Mouse (Mus musculus): ENCODE measurements around the gene Nqo1.

Gene Nqo1

DNA sequence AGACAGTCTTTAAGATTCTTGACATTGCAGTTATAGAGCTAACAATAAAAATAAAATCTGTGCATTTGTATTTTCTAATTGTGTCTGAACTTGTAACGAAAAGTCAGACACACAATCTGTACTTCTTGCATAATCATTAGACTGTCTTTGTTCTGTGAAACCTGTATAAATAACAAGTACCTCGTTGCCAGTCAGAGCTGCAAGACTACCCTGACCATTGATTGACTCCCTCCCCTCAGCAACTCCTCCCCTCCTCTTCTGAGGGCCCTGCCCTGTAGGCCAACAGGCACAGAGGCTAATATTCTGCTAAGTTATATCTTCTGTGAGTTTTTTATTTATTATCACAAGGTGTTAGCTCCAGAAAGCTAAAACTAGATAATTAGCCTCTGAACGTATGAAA, 2.9 kb upstream of the Nqo1 start:
- DNase-seq (ENCODE audit: low spot score in 2 of 2) = no peak

DNA sequence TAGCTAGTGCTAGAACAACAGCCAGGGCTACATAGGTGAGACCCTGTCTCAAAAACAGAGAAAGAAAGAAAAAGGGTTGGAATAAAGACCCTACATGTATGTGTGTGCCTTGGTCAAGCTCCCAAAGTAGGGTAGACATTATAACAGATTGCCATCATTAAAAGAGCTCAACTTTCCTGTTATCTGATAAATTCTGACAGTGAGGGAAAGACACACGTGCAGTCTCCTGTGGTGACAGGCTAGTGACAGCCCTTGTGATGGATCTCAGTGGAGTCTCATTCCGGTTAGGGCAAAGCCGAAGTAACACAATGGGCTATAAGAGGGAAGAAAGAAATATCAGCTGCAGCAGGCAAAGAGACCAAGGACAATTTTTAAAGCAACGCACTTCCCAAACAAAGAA, 1.1 kb upstream of the Nqo1 start:
- no peak for DNase-seq (ENCODE audit: low spot score in 2 of 2)

DNA sequence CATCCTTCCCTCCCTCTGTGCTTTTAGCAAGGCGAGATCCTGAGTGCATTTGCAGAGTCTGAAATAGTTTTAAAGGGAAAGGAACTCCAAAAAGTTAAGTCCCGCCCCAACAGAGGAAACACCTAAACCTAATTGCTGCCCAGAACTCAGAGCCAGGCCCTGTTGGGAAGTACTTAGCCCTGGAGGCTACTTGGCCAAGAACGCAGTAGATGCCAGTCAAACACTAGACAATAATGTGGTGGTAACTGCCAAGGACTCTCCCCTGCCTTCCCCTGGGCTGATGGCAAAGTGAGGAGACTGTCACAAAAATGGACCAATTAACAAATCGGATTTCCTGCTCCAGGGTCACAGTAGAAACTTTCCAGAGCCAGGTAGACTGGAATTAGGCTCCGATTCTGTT, 1.1 kb downstream of the Nqo1 start:
- DNase-seq (ENCODE audit: low spot score in 2 of 2) = no peak

DNA sequence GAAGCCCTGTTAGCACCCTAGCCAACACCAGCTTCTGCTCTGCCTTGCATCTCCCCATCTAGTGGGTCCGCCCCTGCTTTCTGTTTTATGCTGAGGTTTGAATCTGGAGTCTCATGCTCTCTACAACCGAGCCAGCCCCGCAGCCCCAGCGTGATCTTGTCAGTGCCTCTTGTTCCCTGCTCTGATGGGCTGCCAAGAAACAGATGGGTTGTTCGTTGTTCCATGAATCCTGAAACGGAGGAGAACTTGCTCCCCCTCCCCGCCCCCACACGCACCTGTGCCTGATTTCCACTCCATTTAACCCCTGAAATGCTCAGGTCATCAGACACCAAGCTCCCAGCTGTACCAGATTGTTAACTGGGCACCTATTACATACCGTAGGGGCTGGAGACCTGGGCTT, 3.5 kb downstream of the Nqo1 start:
- DNase-seq (ENCODE audit: low spot score in 2 of 2) = no peak

DNA sequence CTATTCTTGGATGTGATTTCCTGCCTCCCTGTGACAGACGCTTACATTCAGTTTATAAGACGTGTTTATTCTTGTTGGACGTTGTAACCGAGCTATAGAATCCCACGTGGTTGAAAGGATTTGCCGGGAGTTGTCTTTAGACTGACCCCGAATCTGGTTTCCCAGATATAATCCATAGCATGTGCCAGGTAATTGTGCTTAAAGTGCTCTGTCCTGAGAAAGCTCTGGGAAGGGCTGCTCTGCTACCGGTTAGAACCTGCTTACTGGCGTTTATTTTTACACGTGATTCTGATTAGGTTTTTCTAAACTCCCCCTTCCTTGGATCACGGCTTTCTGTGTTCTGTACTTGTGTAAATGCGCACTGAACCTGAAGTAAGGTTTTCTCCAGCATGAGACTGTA, 5.3 kb downstream of the Nqo1 start:
- DNase-seq (ENCODE audit: low spot score in 2 of 2) = no peak

DNA sequence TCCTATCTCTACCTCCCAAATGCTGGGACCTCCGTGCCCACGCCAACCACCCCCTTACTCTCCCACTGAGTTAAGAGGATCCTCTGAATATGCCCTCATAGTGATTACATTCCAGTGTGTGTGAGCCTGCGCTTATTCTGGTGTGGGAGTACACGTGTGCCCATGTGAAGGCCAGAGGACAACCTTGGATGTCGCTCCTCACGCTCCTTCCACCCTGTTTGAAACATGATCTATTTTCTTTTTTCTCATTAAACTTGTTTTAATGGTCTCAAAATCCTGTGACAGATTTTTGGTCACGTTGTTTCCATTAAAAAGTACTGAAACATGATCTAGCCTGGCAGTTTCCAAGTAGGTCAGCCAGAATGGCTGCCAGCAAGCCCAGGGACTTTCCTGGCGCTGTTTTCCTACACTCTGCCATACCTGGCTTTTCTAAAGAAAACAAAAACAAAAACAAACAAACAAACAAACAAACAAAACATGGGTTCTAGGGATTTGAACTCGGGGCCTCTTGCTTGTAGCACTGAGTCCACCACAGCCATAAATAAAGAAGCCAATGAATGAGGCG, 6.8 kb downstream of the Nqo1 start:
- no peak for DNase-seq (ENCODE audit: low spot score in 2 of 2)

DNA sequence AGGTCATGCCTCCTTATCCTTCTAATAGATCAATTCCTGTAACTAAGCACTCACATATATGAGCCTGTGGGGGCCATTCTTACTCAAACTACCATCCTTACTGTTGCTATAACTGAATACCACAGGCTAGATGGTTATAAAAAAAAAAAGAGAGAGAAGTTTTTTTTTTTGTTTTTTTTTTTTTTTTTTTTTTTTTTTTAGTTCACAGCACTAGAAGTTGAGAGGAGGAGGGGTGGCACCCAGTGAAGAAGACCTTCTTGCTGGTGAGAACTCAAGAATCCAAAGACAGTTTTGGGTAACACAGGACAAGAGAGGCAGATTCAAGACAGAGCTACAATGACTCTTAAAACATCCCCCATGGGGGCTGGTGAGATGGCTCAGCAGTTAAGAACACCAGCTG, 7.6 kb downstream of the Nqo1 start:
- no peak for DNase-seq (ENCODE audit: low spot score in 2 of 2)

DNA sequence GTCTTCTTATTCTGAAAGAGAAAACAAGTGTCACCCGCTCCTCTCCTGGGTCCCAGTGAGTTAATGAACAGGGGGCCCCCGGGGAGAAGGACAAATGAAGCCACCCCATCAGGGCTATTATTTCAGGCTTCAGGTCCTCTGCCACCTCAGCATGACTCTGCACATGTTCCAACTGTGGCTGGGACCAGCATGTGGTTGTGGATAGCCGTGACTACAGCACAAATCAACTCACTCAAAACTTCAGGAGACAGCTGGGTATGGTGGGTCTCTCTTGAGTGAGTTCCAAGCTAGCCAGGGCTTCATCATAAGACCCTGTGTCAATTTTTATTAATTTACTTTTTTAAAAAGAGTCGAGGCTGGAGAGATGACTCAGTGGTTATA, 11.9 kb downstream of the Nqo1 start:
- no peak for DNase-seq (ENCODE audit: low spot score in 2 of 2)

DNA sequence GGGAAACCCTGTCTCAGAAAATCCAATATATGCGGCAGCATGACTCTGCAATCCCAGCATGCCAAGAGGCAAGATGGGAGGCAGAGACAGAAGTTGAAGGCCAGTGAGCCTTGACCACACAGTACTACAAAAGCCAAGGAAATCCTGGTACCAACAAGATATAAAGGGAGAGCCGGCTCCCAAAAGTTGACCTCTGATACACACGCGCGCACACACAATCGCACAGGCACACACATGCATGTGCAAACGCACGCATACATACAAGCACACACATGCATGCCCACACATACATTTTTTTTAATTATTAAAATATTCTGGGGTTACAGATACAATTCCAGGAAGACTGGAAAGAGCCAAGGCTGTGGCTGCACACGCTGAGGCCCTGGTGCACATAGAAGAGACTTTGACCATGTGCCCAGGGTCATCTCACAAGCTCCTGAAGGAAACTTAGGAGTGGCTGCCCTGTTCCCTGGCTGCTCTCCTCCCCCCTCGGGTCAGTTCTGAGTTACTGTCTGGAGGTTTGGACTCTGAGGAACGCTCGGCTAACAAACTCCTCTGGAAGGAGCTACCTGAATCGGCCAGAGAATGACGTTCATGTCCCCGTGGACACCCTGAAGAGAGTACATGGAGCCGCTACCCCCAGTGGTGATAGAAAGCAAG, 12.4 kb downstream of the Nqo1 start:
- no peak for DNase-seq (ENCODE audit: low spot score in 2 of 2)

DNA sequence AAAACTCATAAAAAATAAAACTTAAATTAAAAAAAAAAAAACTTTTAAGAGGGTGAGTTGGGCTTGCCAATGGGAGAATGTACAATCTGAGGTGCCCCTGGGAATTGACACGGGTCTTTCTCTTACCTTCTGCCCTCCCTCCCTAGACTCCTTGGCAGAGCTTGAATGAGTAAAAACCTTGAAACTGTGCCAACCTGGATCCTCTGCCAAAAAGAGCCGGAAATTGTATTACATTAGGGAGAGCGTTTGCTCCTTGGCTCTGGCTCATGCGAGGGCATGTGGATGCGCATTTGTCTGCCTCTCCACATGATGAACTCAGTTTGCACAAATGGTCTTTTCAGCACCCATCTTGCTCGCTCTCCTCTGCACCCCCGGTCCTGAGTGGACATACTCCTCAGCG, 13.4 kb downstream of the Nqo1 start:
- DNase-seq (ENCODE audit: low spot score in 2 of 2) = peak in 1 of 2 experiments; percentile 39

DNA sequence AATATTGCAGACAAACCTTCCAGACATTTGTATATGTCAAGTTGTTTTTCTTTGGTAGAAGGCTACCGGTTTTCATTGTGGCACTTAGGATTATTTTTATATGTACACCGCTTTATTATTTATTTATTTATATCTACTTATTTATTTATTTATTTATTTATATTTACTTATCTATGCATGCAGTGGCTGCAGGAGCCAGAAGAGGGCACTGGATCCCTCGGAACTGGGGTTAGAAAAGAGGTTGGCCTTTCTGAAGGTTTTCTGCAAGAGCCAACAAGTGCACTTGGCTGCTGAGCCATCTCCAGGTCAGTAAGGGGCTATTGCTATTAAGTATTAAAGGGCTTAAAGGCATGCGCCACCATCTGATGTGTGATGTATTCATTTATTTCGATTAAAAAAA, 15.1 kb downstream of the Nqo1 start:
- DNase-seq (ENCODE audit: low spot score in 2 of 2) = peak in 1 of 2 experiments; percentile 29

DNA sequence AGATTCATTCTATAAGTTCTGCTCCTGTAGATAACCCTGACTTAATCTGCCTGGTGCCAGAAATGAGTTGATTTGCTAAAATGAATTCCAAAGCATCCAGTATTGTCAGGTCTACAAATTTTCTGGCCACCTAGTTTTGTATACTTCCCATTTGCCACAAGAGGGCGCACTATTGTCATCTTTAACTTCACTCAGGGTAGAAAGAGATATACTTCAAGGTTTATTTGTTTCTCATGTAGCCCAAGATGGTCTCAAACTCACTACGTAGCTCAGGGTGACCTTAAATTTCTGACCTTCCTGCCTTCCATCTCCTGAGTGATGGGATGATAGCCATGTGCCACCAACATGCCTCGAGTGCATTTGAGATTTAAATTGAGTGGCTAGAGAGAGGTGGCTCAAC, 16.4 kb downstream of the Nqo1 start:
- no peak for DNase-seq (ENCODE audit: low spot score in 2 of 2)

DNA sequence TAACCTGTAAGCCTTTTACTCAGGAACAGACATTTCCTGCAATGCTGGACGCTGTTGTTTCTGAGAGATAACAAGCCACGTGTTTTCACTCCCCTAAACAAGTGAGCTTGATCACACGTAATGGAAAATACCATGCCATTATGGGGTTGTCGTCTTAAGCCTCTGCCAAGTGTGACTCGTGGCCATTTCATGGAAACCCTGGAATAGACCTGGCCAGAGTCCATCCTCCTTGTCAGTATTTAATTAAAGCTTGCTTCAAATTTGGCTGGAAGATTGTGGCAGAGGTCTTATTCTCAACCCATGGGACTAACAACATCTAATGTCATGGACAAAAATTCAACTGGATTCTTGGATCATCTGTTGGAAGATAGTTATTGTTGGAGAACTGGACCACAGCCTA, 16.8 kb downstream of the Nqo1 start:
- DNase-seq (ENCODE audit: low spot score in 2 of 2) = no peak

DNA sequence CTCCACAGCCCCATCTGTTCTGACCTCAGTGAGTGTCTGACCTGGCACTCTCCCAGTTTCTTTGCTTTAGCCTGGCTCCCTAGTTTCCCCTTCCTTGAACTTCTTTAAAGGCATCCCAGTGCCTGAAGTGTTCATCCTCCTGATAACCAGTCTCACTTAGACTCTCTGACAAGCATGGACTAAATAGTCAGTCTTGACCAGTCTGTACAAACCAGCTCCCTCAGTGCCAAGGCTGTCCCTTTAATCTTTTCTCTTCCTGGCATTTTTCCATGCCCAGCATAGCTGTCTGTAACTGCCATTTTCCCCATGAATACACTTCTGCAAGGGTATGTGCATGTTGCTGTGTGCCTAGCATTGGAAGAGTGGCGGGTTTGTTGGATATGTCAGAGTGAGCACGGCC, 17.9 kb downstream of the Nqo1 start:
- no peak for DNase-seq (ENCODE audit: low spot score in 2 of 2)

DNA sequence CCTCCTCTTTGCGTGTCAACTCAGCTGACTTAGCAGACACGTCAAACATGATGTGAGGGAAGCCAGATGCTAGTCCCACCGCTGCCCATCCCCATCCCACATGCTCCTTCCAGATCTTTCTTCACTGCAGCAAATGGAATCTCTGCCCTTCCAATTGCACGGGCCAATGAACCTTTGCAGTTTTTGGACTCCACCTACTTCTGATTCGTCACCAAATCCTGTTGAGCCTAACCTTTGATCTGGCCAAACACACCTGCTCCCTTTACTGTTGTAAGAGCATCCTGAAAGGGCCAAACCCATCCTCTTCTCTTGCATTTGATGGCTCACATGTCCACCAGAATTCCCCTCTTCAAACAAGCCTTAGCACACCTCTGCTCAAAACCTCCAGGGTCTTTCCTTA, 18.4 kb downstream of the Nqo1 start:
- no peak for DNase-seq (ENCODE audit: low spot score in 2 of 2)

DNA sequence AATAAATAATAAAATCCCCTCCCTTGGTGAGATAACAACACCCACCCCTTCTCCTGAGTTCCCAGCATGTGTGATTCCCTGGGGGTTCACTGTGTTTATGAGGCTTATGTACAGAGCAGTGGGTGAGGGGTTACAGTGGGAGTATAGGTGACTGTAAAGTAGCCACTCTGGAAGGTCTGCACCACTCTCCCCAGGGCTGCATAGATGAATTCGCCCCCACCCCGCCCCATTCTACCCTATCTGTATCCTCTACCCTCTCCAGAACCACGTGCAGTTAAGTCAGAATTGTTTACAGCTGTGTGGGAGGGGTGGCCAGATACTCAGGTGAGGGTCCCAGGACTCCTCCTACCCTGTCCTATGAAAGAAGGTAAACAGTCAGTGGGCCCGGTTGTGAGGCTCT, 20.1 kb downstream of the Nqo1 start:
- no peak for DNase-seq (ENCODE audit: low spot score in 2 of 2)

DNA sequence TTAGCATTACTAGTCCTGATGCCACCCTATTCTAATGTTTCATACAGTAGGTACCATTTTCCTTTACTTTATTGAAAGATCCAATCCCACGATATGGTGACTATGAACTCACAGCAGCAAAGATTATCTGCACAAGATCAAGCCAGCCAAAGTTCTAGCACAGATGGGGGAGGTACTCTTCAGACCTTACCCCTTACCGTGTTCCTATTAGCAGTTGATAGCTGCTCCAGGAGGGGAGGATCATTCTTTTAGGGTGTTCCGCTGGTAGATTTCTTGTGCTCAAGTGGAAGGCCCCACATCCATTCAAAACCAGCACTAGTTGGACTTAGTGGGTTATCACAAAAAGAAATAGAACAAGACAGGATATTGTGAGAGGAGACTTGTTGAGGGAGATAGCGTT, 21.3 kb downstream of the Nqo1 start:
- DNase-seq (ENCODE audit: low spot score in 2 of 2) = no peak

DNA sequence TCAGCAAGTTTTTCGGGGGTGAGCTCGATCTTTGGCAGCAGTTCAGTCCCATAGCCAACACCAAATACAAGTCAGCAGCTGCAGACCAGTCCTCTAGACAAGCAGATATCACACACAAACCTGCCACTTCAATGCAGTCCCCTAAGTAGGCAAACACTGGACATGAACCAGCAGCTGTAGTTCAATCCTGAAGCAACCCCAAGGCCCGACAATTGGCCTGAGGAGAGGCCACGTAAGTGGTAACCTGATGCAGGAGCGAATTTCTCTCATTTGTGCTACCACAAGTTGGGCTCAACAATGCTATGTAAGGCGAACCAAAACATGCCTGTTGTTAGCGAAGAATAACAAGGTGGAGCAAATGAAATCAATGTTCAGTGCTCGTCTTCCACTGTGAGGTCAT, 22.3 kb downstream of the Nqo1 start:
- DNase-seq (ENCODE audit: low spot score in 2 of 2) = no peak

DNA sequence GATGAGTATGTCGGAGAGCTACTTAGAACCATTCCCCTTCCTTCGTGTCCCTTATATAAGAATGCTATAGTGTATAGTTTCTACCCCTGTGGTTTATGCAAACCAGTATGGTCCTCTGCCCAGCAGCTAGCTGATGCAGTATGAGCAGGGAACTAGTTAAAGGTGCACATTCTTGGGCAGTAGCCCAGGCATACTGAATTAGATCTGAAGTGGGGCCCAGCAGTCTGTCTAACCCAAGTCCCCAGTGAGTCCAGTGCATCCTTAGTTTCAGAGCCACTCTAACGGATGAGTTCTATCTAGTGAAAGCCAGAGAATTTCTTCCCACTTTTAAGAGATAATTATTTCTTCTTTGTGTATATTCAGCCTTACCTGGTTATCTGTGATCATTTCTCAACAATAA, 25.7 kb downstream of the Nqo1 start:
- no peak for DNase-seq (ENCODE audit: low spot score in 2 of 2)

DNA sequence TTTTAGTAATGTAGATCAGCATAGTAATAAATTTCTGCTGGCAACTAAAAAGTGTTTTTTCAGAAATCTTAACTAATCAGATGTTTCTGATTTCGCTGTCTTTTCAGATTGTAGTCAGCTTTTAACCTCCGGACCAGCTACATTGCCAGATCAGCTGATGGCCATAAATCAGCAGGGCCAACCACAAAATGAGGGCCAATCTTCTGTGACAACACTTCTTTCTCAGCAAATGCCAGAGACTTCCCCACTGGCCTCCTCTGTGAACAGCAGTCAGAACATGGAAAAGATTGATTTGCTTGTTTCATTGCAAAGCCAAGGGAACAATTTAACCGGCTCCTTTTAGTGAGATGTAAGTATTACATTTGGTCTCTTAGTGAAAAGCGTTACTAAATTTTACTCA, 32.7 kb downstream of the Nqo1 start:
- DNase-seq (ENCODE audit: low spot score in 2 of 2) = no peak

Data from frontal cortex, postnatal 36 days (tissue).